Mouse (Mus musculus): ENCODE data around the gene Spry2.

DNA sequence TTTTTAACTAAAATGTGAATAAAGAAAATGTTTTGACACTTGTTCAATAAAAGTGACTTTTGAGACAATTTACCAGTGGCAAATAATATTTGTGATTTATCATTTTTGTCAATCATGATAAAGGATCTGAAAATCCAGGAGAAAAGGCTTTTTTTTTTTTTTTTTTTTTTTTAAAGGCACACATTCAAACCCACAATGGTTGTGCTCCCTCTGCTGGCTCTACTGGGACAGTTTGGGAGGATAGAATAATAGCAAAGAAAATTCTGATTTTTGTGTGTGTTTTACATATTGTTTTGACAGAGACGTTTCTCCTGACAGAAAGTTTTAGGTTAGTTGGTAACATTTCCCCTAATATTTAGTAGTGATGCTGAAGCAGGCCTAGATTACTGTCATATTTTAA is 28.1 kb upstream of the Spry2 start:
- TF ChIP-seq GATA1 (IDR thresholded peaks at IDR 0.05; ENCODE audit: low read length) (no peak), TAL1 (IDR thresholded peaks at IDR 0.05; ENCODE audit: low read length) (no peak)

Data from erythroblast, embryonic 14.5 days (primary cell).